Mouse (Mus musculus) spleen, adult 2 months (tissue): ENCODE results near the gene Cilp.

Experiments
- CTCF ChIP-seq: fragments of 200-500 bp; IDR thresholded peaks from 2 replicates; pipeline ENCODE4 v1.5.1; 2011; ENCODE audit warnings: mild to moderate bottlenecking, inconsistent platforms; ENCODE audit not compliant: insufficient read depth, insufficient read length, insufficient replicate concordance; ENCODE audit errors: extremely low read depth
- POLR2A ChIP-seq: fragments of 200-500 bp; IDR thresholded peaks from 2 replicates; pipeline ENCODE4 v1.6.1; 2011; ENCODE audit warnings: low read depth, low read length, inconsistent platforms

DNA sequence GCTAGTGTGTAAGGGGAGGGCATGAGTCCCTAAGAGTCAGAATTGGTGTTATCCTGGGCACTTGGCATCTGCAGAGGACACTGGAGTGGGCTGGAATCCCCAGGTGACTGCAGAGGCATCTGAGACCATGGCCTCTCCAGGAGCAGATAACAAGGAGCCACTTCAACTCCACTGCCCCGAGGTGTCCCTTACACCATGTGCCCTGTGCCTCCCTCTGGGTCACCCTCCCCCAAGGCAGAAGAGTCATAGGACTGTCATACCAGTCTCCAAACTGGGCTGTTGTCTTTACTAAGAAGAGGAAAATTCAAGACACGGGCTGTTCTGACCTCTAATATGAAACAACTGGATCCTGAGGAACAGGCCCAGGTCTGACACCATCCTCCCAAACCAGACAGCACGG is 30.2 kb upstream of the Cilp start:
- TF ChIP-seq POLR2A (no peak), CTCF (no peak)
